Mouse (Mus musculus) heart, adult 2 months (tissue): Measurements from ENCODE around the gene Pnldc1.
"Not testable (repeated sequence)": the region's sequence is repeated elsewhere in the genome, so short reads cannot be mapped to it uniquely, and the experiment has no call there.

Experiments
- CTCF ChIP-seq: fragments of 200-600 bp; IDR thresholded peaks from 2 replicates; pipeline ENCODE4 v1.8.1; 2022; ENCODE audit warnings: antibody characterized with exemption, mild to moderate bottlenecking, moderate library complexity
- EP300 ChIP-seq: fragments of 200-500 bp; IDR thresholded peaks from 2 replicates; pipeline ENCODE4 v1.6.1; 2011; ENCODE audit warnings: low read depth, low read length, control low read depth; ENCODE audit not compliant: insufficient read depth
- POLR2A ChIP-seq: fragments of 200-500 bp; IDR thresholded peaks from 2 replicates; pipeline ENCODE4 v1.6.1; 2011; ENCODE audit warnings: mild to moderate bottlenecking, low read depth, low read length, control low read depth; ENCODE audit not compliant: insufficient read depth

DNA sequence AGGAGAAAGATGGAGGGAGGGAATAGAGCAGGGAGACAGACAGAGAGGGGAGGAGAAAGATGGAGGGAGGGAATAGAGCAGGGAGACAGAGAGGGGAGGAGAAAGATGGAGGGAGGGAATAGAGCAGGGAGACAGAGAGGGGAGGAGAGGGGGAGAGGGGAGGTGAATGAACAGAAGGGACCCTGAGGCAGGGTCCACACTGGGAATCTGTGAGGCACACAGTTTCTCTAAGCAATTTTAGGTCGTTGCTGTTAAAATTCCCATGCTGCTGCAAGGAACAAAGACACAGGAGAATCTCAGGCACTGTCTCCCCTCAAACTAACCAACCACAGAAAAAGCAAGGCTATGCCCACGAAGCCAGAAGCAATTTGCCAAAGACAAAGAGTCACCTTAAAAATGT is 11.4 kb downstream of the Pnldc1 start:
- not testable (repeated sequence) for TF ChIP-seq POLR2A, CTCF, EP300
